Mouse (Mus musculus) liver, embryonic 14.5 days (tissue): ENCODE measurements around the gene Fasl. TPM values are rescaled to one million over a fixed set of nuclear protein-coding genes. Genes with fewer than 3 reads are reported as not detected.

Experiments used
- ATAC-seq: fragments of 200-750 bp; cut with Nextera tagmentation; 2 replicates; pipeline ENCODE4 v1.8.0; 2017; ENCODE audit warnings: moderate number of reproducible peaks, mild to moderate bottlenecking, moderate library complexity; ENCODE audit not compliant: insufficient read depth
- DNase-seq, 3 experiments: peaks; one replicate each; pipeline ENCODE4 v3.0.0-alpha.2; 2012 to 2013; ENCODE audit warnings: low read depth in 3 of 3, low spot score in 3 of 3
- H3K27ac ChIP-seq: fragments of 300-500 bp; sonication (generic); 2 replicates; pipeline ENCODE4 v1.5.1; 2014; ENCODE audit warnings: moderate library complexity, mild to moderate bottlenecking, control low read depth, inconsistent platforms
- H3K27me3 ChIP-seq: fragments of 300-500 bp; sonication (generic); 2 replicates; pipeline ENCODE4 v1.6.1; 2014; ENCODE audit warnings: mild to moderate bottlenecking, low read length, moderate library complexity; ENCODE audit not compliant: control insufficient read depth, insufficient read depth
- H3K36me3 ChIP-seq: fragments of 300-500 bp; sonication (generic); replicated peaks from 2 replicates; pipeline ENCODE4 v1.6.1; 2014; ENCODE audit warnings: low read depth; ENCODE audit not compliant: control insufficient read depth, insufficient read depth
- H3K4me1 ChIP-seq, 2 experiments: fragments of 200-500 bp in 1 of 2; fragments of 300-500 bp in 1 of 2; sonication (generic) in 1 of 2; replicated peaks; 2 replicates each; pipeline ENCODE4 v1.6.1; 2012 to 2014; ENCODE audit warnings: antibody characterized with exemption in 1 of 2, inconsistent platforms in 1 of 2, low read length in 1 of 2; ENCODE audit not compliant: control insufficient read depth in 2 of 2, insufficient read depth in 2 of 2
- H3K4me2 ChIP-seq: fragments of 300-500 bp; sonication (generic); 2 replicates; pipeline ENCODE4 v1.6.1; 2014; ENCODE audit warnings: low read depth, mild to moderate bottlenecking, control low read depth, moderate library complexity
- H3K4me3 ChIP-seq, 2 experiments: fragments of 200-500 bp in 1 of 2; fragments of 300-500 bp in 1 of 2; sonication (generic) in 1 of 2; 2 replicates each; pipeline ENCODE4 v1.5.1; 2012 to 2014; ENCODE audit warnings: low read depth in 2 of 2, low read length in 2 of 2, mild to moderate bottlenecking in 2 of 2, control low read depth in 1 of 2, inconsistent platforms in 1 of 2, moderate library complexity in 1 of 2; ENCODE audit not compliant: insufficient read depth in 1 of 2
- H3K9ac ChIP-seq: fragments of 300-500 bp; sonication (generic); replicated peaks from 2 replicates; pipeline ENCODE4 v1.6.1; 2014; ENCODE audit warnings: mild to moderate bottlenecking, control low read depth, moderate library complexity
- H3K9me3 ChIP-seq: fragments of 300-500 bp; sonication (generic); 2 replicates; pipeline ENCODE4 v1.6.1; 2016; ENCODE audit warnings: low read length, mixed read lengths; ENCODE audit not compliant: control insufficient read depth
- CTCF ChIP-seq: IDR thresholded peaks from 2 replicates; pipeline ENCODE4 v1.5.1; 2016; ENCODE audit warnings: antibody characterized with exemption, low read depth, control low read depth
- EP300 ChIP-seq: IDR thresholded peaks from 2 replicates; pipeline ENCODE4 v1.6.1; 2016; ENCODE audit warnings: antibody characterized with exemption, low read depth
- WGBS: fragments of 180-500 bp; shearing (Covaris S2); extraction: QIAGEN DNeasy Blood & Tissue Kit; methylation state at CpG from one replicate; pipeline ENCODE4 v1.1.7; 2014; ENCODE audit not compliant: insufficient replicate concordance; 5-methylcytosine and 5-hydroxymethylcytosine counted together
- polyA plus RNA-seq, 2 experiments: library from polyadenylated mRNA; depleted of rRNA in 1 of 2; stranded (reverse) in 1 of 2; unstranded in 1 of 2; fragments of >200 nt; fragmentation: Nextera tagmentation in 1 of 2; extraction: Ambion mirVana in 1 of 2; gene quantifications; 2 replicates each; pipeline versions ENCODE4 v1.2.1 to v1.2.3; 2012 to 2014

Fasl gene
- polyA plus RNA-seq, 2 experiments = 0.11 TPM; not detected in 1

GRCm38 (mm10) chr1:161792687-161792969, 4.3 kb upstream of the Fasl start:
- DNase-seq (peak; percentile 60 to 69 (median 66)), ATAC-seq (peak; percentile 86)
- WGBS = 16% methylated on average over 4 of the region's 4 CpGs
- H3K9ac ChIP-seq = peak overlapping the region; percentile 52
- peak overlapping the region; percentile 83 for H3K4me2 ChIP-seq
- TF ChIP-seq EP300 (peak; percentile 90), CTCF (no peak)
- H3K4me1 ChIP-seq = peaks cover 41 to 45% of the 10 kb centered on the region in 2 experiments
- H3K4me3 ChIP-seq = peak overlapping the region; percentile 2 to 22; a peak in 1 of 4 replicates
- peak overlapping the region; percentile 95 for H3K27ac ChIP-seq
- H3K9me3 ChIP-seq = no peaks in the 10 kb centered on the region
- H3K27me3 ChIP-seq = no peaks in the 10 kb centered on the region
- no peaks in the 10 kb centered on the region for H3K36me3 ChIP-seq

DNA sequence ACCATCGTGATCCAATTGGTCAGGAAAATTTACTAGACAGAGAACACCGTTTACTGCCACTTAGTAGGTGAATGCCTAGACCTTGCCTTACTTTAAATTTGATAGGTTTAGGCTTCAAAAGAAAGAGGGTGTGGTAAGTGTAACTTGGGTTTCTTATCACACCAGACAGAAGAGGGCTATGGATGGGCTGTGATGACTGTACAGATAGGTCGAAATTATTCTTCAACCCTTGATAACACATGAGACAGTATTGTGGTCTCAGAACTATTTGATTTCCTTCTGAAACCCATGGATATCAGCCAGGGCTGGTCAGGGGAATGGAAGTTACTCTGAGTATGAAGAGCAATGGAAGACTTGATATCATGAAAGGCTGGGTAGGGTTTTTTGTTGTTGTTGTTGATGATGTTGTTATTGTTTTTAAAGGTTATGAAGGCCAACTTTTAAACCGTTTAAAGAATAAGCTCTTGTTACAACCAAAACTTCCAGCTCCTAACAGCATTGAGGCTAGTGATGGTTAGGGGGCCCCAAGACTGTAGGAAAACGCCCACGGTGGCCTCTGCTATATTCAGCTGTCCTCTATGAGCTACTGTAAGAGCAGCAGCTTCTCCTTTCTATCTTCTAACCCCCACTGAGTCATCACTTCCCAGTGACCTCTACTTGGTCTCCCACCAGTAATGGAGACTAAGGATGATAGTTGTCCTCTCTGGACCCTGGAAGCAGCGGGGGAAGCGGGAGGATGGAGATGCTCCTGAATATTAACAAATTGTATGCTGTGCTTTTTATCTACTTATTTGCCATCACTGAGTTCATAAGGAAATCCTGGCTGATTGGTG, 3.8 kb upstream of the Fasl start:
- H3K4me3 ChIP-seq = peak overlapping the region; percentile 2 to 22; a peak in 1 of 4 replicates
- no peaks in the 10 kb centered on the region for H3K9me3 ChIP-seq
- WGBS = 34% methylated on average over 8 of the region's 8 CpGs
- no peaks in the 10 kb centered on the region for H3K36me3 ChIP-seq
- H3K4me1 ChIP-seq = peaks cover 41 to 45% of the 10 kb centered on the region in 2 experiments
- no peak for TF ChIP-seq CTCF
- TF ChIP-seq EP300 = peak; percentile 86
- DNase-seq = peak; percentile 64 to 75 (median 64)
- H3K9ac ChIP-seq = peak overlapping the region; percentile 52
- H3K27me3 ChIP-seq = no peaks in the 10 kb centered on the region
- H3K27ac ChIP-seq = peak overlapping the region; percentile 95
- ATAC-seq = peak; percentile 88
- H3K4me2 ChIP-seq = peak overlapping the region; percentile 83

- WGBS = 58% methylated on average over 2 of the region's 2 CpGs
- no peaks in the 10 kb centered on the region for H3K36me3 ChIP-seq
- no peaks in the 10 kb centered on the region for H3K9me3 ChIP-seq
- no peak overlapping the region for H3K4me2 ChIP-seq
- H3K27ac ChIP-seq = no peak overlapping the region
- H3K4me3 ChIP-seq = no peak overlapping the region
- ATAC-seq (no peak), DNase-seq (no peak)
- TF ChIP-seq CTCF = no peak
- no peak for TF ChIP-seq EP300
- H3K4me1 ChIP-seq = peaks cover 0 to 2% of the 10 kb centered on the region in 2 experiments; a peak in 1 of 4 replicates
- no peaks in the 10 kb centered on the region for H3K27me3 ChIP-seq
- no peak overlapping the region for H3K9ac ChIP-seq
These were observed 5.6 kb downstream of the Fasl start for GRCm38 (mm10) chr1:161782725-161783124.

DNA sequence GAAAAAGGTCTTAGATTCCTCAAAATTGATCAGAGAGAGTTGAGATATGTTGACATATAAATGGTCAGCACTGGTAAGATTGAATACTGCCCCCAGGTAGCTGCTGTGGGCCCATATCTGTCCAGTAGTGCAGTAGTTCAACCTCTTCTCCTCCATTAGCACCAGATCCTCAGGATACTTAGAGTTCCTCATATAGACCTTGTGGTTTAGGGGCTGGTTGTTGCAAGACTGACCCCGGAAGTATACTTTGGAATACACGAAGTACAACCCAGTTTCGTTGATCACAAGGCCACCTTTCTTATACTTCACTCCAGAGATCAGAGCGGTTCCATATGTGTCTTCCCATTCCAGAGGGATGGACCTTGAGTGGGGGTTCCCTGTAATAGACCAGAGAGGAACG, 6.7 kb downstream of the Fasl start:
- H3K4me2 ChIP-seq = no peak overlapping the region
- peaks cover 0 to 2% of the 10 kb centered on the region in 2 experiments; a peak in 1 of 4 replicates for H3K4me1 ChIP-seq
- H3K9ac ChIP-seq = no peak overlapping the region
- TF ChIP-seq EP300 (no peak), CTCF (no peak)
- H3K9me3 ChIP-seq = no peaks in the 10 kb centered on the region
- H3K27me3 ChIP-seq = no peaks in the 10 kb centered on the region
- 64% methylated on average over 5 of the region's 5 CpGs for WGBS
- DNase-seq (no peak), ATAC-seq (no peak)
- H3K4me3 ChIP-seq = no peak overlapping the region
- no peaks in the 10 kb centered on the region for H3K36me3 ChIP-seq
- no peak overlapping the region for H3K27ac ChIP-seq

GRCm38 (mm10) chr1:161779057-161779456, 9.2 kb downstream of the Fasl start:
- no peak overlapping the region for H3K4me2 ChIP-seq
- H3K4me3 ChIP-seq = no peak overlapping the region
- H3K9me3 ChIP-seq = no peaks in the 10 kb centered on the region
- no peaks in the 10 kb centered on the region for H3K27me3 ChIP-seq
- H3K4me1 ChIP-seq = peaks cover 0 to 2% of the 10 kb centered on the region in 2 experiments; a peak in 1 of 4 replicates
- no peaks in the 10 kb centered on the region for H3K36me3 ChIP-seq
- TF ChIP-seq EP300 (no peak), CTCF (no peak)
- ATAC-seq (no peak), DNase-seq (no peak)
- no peak overlapping the region for H3K9ac ChIP-seq
- H3K27ac ChIP-seq = no peak overlapping the region
